34 mouse cellular contexts compared by ENCODE assay signal in genomic region chr7:126978841-126979240, GRCm38 (mm10). TPM values are rescaled to one million over a fixed set of nuclear protein-coding genes. Genes with fewer than 3 reads are reported as not detected.
DNase-seq lines count a peak whose midpoint lies in the region; ATAC-seq lines count a peak whose summit lies in the region.
"Had no signal": no experiment of that assay in that cellular context is flagged by ENCODE, and none has a peak within 500 bp of the region (broad histone marks: within the 10 kb centered on the region; RNA-seq: fewer than 3 reads in every experiment).

No protein-coding gene starts in this region.

- peaks cover 34% of the 10 kb centered on the region for H3K36me3 ChIP-seq in forebrain, embryonic 13.5 days (ENCODE audit: poor library complexity, severe bottlenecking)
- H3K36me3 ChIP-seq in midbrain, embryonic 15.5 days (replicated peaks) = peaks cover 26% of the 10 kb centered on the region; the same call in 1 of the 2 replicates

- H3K4me1 ChIP-seq in forebrain, embryonic 13.5 days = peaks cover 12% of the 10 kb centered on the region
- H3K4me1 ChIP-seq in midbrain, embryonic 15.5 days = peaks cover 17% of the 10 kb centered on the region

- H3K4me3 ChIP-seq in forebrain, embryonic 13.5 days = no peak overlapping the region
- H3K4me3 ChIP-seq in midbrain, embryonic 15.5 days = no peak overlapping the region
- H3K4me3 ChIP-seq: forebrain, embryonic 12.5 days; heart, embryonic 10.5 days; heart, embryonic 15.5 days; hindbrain, embryonic 12.5 days; limb, embryonic 10.5 days; limb, embryonic 15.5 days; liver, embryonic 13.5 days; midbrain, embryonic 13.5 days; neural tube, embryonic 15.5 days had no signal

- DNase-seq in cerebellum, adult 9-11 months = peak; percentile 31
- no peak for DNase-seq in cerebellum, postnatal 4 days (ENCODE audit: low spot score in 2 of 2)
- DNase-seq in thymus, postnatal 14 days = peak; percentile 19
- no peak for DNase-seq in thymus, adult 18-20 months
- DNase-seq: adrenal gland, postnatal 10 days; cerebellum, adult 8-10 months; cerebellum, postnatal 36 days; embryo, embryonic 11 days; gastrocnemius, postnatal 25 days; heart, adult 11 months; kidney, adult 8-10 months; kidney, postnatal 10 days; layer of hippocampus, adult 9-11 months; liver, embryonic 13.5 days; lung, adult 2 months; lung, postnatal 10 days; retina, postnatal 1 day; right cerebral cortex, postnatal 25 days had no signal

- H3K4me2 ChIP-seq in forebrain, embryonic 13.5 days = no peak overlapping the region
- no peak overlapping the region for H3K4me2 ChIP-seq in midbrain, embryonic 15.5 days
- H3K4me2 ChIP-seq: embryonic facial prominence, embryonic 12.5 days; forebrain, embryonic 12.5 days; heart, embryonic 15.5 days; hindbrain, embryonic 12.5 days; limb, embryonic 15.5 days; midbrain, embryonic 13.5 days; neural tube, embryonic 15.5 days had no signal

- H3K9me3 ChIP-seq in forebrain, embryonic 13.5 days (replicated peaks) = no peaks in the 10 kb centered on the region
- no peaks in the 10 kb centered on the region for H3K9me3 ChIP-seq in midbrain, embryonic 15.5 days
- H3K9me3 ChIP-seq: embryonic facial prominence, embryonic 12.5 days; forebrain, embryonic 12.5 days; heart, embryonic 10.5 days; heart, embryonic 15.5 days; hindbrain, embryonic 12.5 days; limb, embryonic 10.5 days; limb, embryonic 15.5 days; liver, embryonic 13.5 days; midbrain, embryonic 13.5 days; neural tube, embryonic 15.5 days had no signal

- 98% methylated on average over 6 of the region's 6 CpGs for WGBS in forebrain, embryonic 13.5 days
- 90% methylated on average over 6 of the region's 6 CpGs for WGBS in midbrain, embryonic 15.5 days

- ATAC-seq in activated CD4-positive, CD25-positive, alpha-beta regulatory T cell, adult 4 months = peak; percentile 23
- no peak for ATAC-seq in forebrain, embryonic 13.5 days
- no peak for ATAC-seq in midbrain, embryonic 15.5 days (replicated peaks)
- ATAC-seq: hindbrain, postnatal 0 days; intestine, embryonic 16.5 days; midbrain, embryonic 13.5 days had no signal

- no peak overlapping the region for H3K9ac ChIP-seq in forebrain, embryonic 13.5 days
- no peak overlapping the region for H3K9ac ChIP-seq in midbrain, embryonic 15.5 days
- H3K9ac ChIP-seq: embryonic facial prominence, embryonic 12.5 days; forebrain, embryonic 12.5 days; heart, embryonic 15.5 days; hindbrain, embryonic 12.5 days; limb, embryonic 15.5 days; liver, embryonic 13.5 days; midbrain, embryonic 13.5 days; neural tube, embryonic 15.5 days had no signal

- no peaks in the 10 kb centered on the region for H3K27me3 ChIP-seq in forebrain, embryonic 13.5 days
- H3K27me3 ChIP-seq in midbrain, embryonic 15.5 days (replicated peaks) = no peaks in the 10 kb centered on the region
- H3K27me3 ChIP-seq: embryonic facial prominence, embryonic 12.5 days; forebrain, embryonic 12.5 days; heart, embryonic 15.5 days; hindbrain, embryonic 12.5 days; limb, embryonic 15.5 days; liver, embryonic 13.5 days; midbrain, embryonic 13.5 days; neural tube, embryonic 15.5 days had no signal

- no peak overlapping the region for H3K27ac ChIP-seq in forebrain, embryonic 13.5 days
- H3K27ac ChIP-seq in midbrain, embryonic 15.5 days = no peak overlapping the region
- H3K27ac ChIP-seq: embryonic facial prominence, embryonic 12.5 days; forebrain, embryonic 12.5 days; heart, embryonic 10.5 days; heart, embryonic 15.5 days; hindbrain, embryonic 12.5 days; hindbrain, postnatal 0 days; limb, embryonic 10.5 days; limb, embryonic 15.5 days; liver, embryonic 13.5 days; macrophage; midbrain, embryonic 13.5 days; neural tube, embryonic 15.5 days had no signal

RNA-seq across cellular contexts. Expression of gene Cdiptos, which starts 2.9 kb away (rescaled TPM):
- polyA plus RNA-seq in activated CD4-positive, CD25-positive, alpha-beta regulatory T cell, adult 4 months (2017; shearing (Covaris generic)) = 1 to 10 TPM in 1 of 2 experiments, under 1 TPM in 1; 0.37 to 1.5 TPM
- 0.42 and 1.2 TPM in 2 replicates for polyA plus RNA-seq in forebrain, embryonic 13.5 days (2015; fragmentation: Nextera tagmentation; extraction: Ambion mirVana)
- polyA plus RNA-seq in midbrain, embryonic 15.5 days (2015; fragmentation: Nextera tagmentation; extraction: Ambion mirVana) = 1.1 and 1.5 TPM in 2 replicates

RNA-seq across cellular contexts. Expression of gene Cdipt, which starts 3.1 kb away (rescaled TPM):
- polyA plus RNA-seq in activated CD4-positive, CD25-positive, alpha-beta regulatory T cell, adult 4 months (2017; shearing (Covaris generic)) = 100 to 1,000 TPM; 119 to 136 TPM
- 82.9 and 95.8 TPM in 2 replicates for polyA plus RNA-seq in forebrain, embryonic 13.5 days (2015; fragmentation: Nextera tagmentation; extraction: Ambion mirVana)
- polyA plus RNA-seq in midbrain, embryonic 15.5 days (2015; fragmentation: Nextera tagmentation; extraction: Ambion mirVana) = 136 and 150 TPM in 2 replicates

RNA-seq across cellular contexts. Expression of gene Sez6l2, which starts 28.5 kb away (rescaled TPM):
- under 1 TPM; 0.17 to 0.58 TPM for polyA plus RNA-seq in activated CD4-positive, CD25-positive, alpha-beta regulatory T cell, adult 4 months (2017; shearing (Covaris generic))
- polyA plus RNA-seq in forebrain, embryonic 13.5 days (2015; fragmentation: Nextera tagmentation; extraction: Ambion mirVana) = 16.8 and 18.4 TPM in 2 replicates
- 50.5 and 56.2 TPM in 2 replicates for polyA plus RNA-seq in midbrain, embryonic 15.5 days (2015; fragmentation: Nextera tagmentation; extraction: Ambion mirVana)

RNA-seq across cellular contexts. Expression of gene Asphd1, which starts 29.5 kb away (rescaled TPM):
- under 1 TPM in 1 of 2 experiments, not detected in 1; 0.46 TPM for polyA plus RNA-seq in activated CD4-positive, CD25-positive, alpha-beta regulatory T cell, adult 4 months (2017; shearing (Covaris generic))
- 2.5 and 5.1 TPM in 2 replicates for polyA plus RNA-seq in forebrain, embryonic 13.5 days (2015; fragmentation: Nextera tagmentation; extraction: Ambion mirVana)
- polyA plus RNA-seq in midbrain, embryonic 15.5 days (2015; fragmentation: Nextera tagmentation; extraction: Ambion mirVana) = 7.8 and 8.9 TPM in 2 replicates
- polyA plus RNA-seq: heart, embryonic 10.5 days; limb, embryonic 10.5 days; limb, embryonic 15.5 days; liver, embryonic 13.5 days; lung, adult 2 months; macrophage; urinary bladder, adult 2 months had no signal

RNA-seq across cellular contexts. Expression of gene Mvp, which starts 35.6 kb away (rescaled TPM):
- polyA plus RNA-seq in activated CD4-positive, CD25-positive, alpha-beta regulatory T cell, adult 4 months (2017; shearing (Covaris generic)) = 10 to 100 TPM; 12.5 to 18.3 TPM
- polyA plus RNA-seq in forebrain, embryonic 13.5 days (2015; fragmentation: Nextera tagmentation; extraction: Ambion mirVana) = 2.5 and 3.2 TPM in 2 replicates
- polyA plus RNA-seq in midbrain, embryonic 15.5 days (2015; fragmentation: Nextera tagmentation; extraction: Ambion mirVana) = 4.0 and 4.5 TPM in 2 replicates

Comparison
In these comparisons a context has a peak if more than half of its experiments do, and no peak if none do; other contexts are left out.
1. DNase-seq: peak in cerebellum, adult 9-11 months (single experiment) and thymus, postnatal 14 days (single experiment); none in cerebellum, postnatal 4 days (0 of 2) and thymus, adult 18-20 months (0 of 2).
2. RNA of gene Sez6l2, which starts 28.5 kb away (polyA plus RNA-seq): 50.5 to 56.2 TPM in midbrain, embryonic 15.5 days and 16.8 to 18.4 TPM in forebrain, embryonic 13.5 days; 0.17 to 0.58 TPM in activated CD4-positive, CD25-positive, alpha-beta regulatory T cell, adult 4 months; every median in the first group is over 10 times any median in the second.